Mouse (Mus musculus): ENCODE data around the gene Henmt1. TPM values are rescaled to one million over a fixed set of nuclear protein-coding genes. Genes with fewer than 3 reads are reported as not detected.
A peak's percentile ranks its signal among the peaks of the same experiment; 100 is the strongest.

The Henmt1 gene
- total and polyA plus RNA-seq, 3 experiments: 0.08 TPM; not detected in 2

DNA sequence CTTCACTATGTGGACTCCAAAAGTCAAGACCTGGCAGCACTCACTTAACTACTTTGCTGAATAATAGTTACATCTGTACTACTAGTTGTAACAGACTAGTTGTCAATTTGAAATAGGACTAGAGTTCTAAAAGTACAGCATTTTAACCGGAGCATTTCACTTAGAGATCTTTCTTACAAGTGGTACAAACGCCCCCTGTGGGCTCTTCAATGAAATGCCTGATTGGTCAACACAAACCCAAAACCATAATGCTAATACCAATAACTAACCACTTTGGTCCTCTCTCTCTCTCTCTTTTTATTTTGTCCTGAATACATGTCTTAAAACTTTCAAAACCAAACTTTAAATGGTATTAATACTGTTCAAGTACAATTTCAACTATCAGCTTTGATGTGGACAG is 37.6 kb upstream of the Henmt1 start:
- TF ChIP-seq CTCF (IDR thresholded peaks at IDR 0.05 in 2 of 3, conservative IDR thresholded peaks at IDR 0.05 in 1 of 3; ENCODE audit: control insufficient read depth in 1 of 3, insufficient read depth in 1 of 3, low read depth in 2 of 3, low read length in 3 of 3, poor library complexity in 1 of 3, severe bottlenecking in 1 of 3) (peak in 2 of 3 experiments; percentile 14 to 36; a peak in 4 of 6 replicates), GABPA (IDR thresholded peaks at IDR 0.05; ENCODE audit: low read depth, low read length) (no peak), SIN3A (IDR thresholded peaks at IDR 0.05; ENCODE audit: low read length) (no peak), MAFK (IDR thresholded peaks at IDR 0.05; ENCODE audit: borderline replicate concordance, low read depth, low read length) (no peak), RAD21 (IDR thresholded peaks at IDR 0.05; ENCODE audit: low read depth, low read length) (peak; percentile 16), UBTF (IDR thresholded peaks at IDR 0.05; ENCODE audit: borderline replicate concordance, insufficient read depth, low read depth, low read length) (no peak), ZMIZ1 (IDR thresholded peaks at IDR 0.05; ENCODE audit: low read depth, low read length) (no peak), ZC3H11A (IDR thresholded peaks at IDR 0.05; ENCODE audit: low read depth, low read length) (no peak), NRF1 (IDR thresholded peaks at IDR 0.05; ENCODE audit: insufficient read depth, low read depth, low read length, poor library complexity, severe bottlenecking) (no peak), TBP (IDR thresholded peaks at IDR 0.05; ENCODE audit: low read depth, low read length) (no peak), POLR2AphosphoS2 (IDR thresholded peaks at IDR 0.05; ENCODE audit: low read length) (no peak)
- Histone ChIP-seq H3K79me2 (ENCODE audit: control insufficient read depth, insufficient read depth, low read length, poor library complexity) (peaks cover 1% of the 10 kb centered on the region; the same call in 1 of the 2 replicates), H3K9ac (ENCODE audit: control insufficient read depth, low read depth, low read length, poor library complexity, severe bottlenecking) (no peak overlapping the region), H3K9me3 (replicated peaks; ENCODE audit: insufficient read depth, low read length) (no peaks in the 10 kb centered on the region), H3K27ac (ENCODE audit: control insufficient read depth, low read depth, low read length) (no peak overlapping the region), H3K36me3 (ENCODE audit: control insufficient read depth in 1 of 2, insufficient read depth in 2 of 2, low read length in 2 of 2) (peaks cover 6 to 27% of the 10 kb centered on the region in 2 experiments), H3K4me3 (ENCODE audit: control insufficient read depth in 1 of 2, insufficient read depth in 1 of 2, low read depth in 2 of 2, low read length in 2 of 2) (no peak overlapping the region), H3K4me1 (ENCODE audit: control insufficient read depth in 1 of 2, insufficient read depth in 2 of 2, low read length in 2 of 2) (no peaks in the 10 kb centered on the region), H3K27me3 (ENCODE audit: control insufficient read depth in 1 of 2, insufficient read depth in 2 of 2, low read length in 2 of 2) (no peaks in the 10 kb centered on the region)
- no peak for DNase-seq (ENCODE audit: low read depth, low spot score)

DNA sequence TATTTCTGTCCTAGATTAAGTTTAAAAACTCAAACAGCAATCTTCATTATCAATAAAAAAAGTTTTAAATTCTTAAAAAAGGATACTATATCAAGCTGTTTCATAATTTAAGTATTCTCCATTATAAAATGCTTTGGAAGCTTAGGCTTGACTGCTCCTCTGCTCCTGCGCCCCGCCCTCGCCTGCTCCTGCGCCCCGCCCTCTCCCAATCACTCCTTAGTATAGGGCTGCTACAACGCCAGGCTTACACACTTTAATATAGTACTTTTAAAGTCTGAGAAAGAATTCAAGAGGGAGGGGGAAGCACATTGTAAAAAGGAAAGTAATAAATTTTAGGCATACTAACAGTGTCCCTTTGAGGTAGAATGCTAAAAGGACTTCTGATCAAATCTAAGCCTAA is 36.7 kb upstream of the Henmt1 start:
- Histone ChIP-seq H3K4me1 (ENCODE audit: control insufficient read depth in 1 of 2, insufficient read depth in 2 of 2, low read length in 2 of 2) (no peaks in the 10 kb centered on the region), H3K79me2 (ENCODE audit: control insufficient read depth, insufficient read depth, low read length, poor library complexity) (peaks cover 3% of the 10 kb centered on the region), H3K9ac (ENCODE audit: control insufficient read depth, low read depth, low read length, poor library complexity, severe bottlenecking) (no peak overlapping the region), H3K27ac (ENCODE audit: control insufficient read depth, low read depth, low read length) (no peak overlapping the region), H3K36me3 (ENCODE audit: control insufficient read depth in 1 of 2, insufficient read depth in 2 of 2, low read length in 2 of 2) (peaks cover 13 to 36% of the 10 kb centered on the region in 2 experiments), H3K27me3 (ENCODE audit: control insufficient read depth in 1 of 2, insufficient read depth in 2 of 2, low read length in 2 of 2) (no peaks in the 10 kb centered on the region), H3K4me3 (ENCODE audit: control insufficient read depth in 1 of 2, insufficient read depth in 1 of 2, low read depth in 2 of 2, low read length in 2 of 2) (no peak overlapping the region), H3K9me3 (replicated peaks; ENCODE audit: insufficient read depth, low read length) (no peaks in the 10 kb centered on the region)
- TF ChIP-seq MXI1 (IDR thresholded peaks at IDR 0.05; ENCODE audit: low read depth, low read length) (no peak), USF2 (IDR thresholded peaks at IDR 0.05; ENCODE audit: borderline replicate concordance in 1 of 2, insufficient read depth in 1 of 2, low read depth in 1 of 2, low read length in 2 of 2) (no peak), ELF1 (IDR thresholded peaks at IDR 0.05; ENCODE audit: low read depth, low read length) (no peak), SMC3 (IDR thresholded peaks at IDR 0.05; ENCODE audit: low read depth, low read length) (no peak), SIN3A (IDR thresholded peaks at IDR 0.05; ENCODE audit: low read length) (no peak), EP300 (IDR thresholded peaks at IDR 0.05; ENCODE audit: low read depth in 1 of 2, low read length in 2 of 2) (no peak), RCOR1 (IDR thresholded peaks at IDR 0.05; ENCODE audit: low read depth, low read length) (no peak), MYC (IDR thresholded peaks at IDR 0.05; ENCODE audit: low read depth, low read length) (no peak), CHD1 (IDR thresholded peaks at IDR 0.05; ENCODE audit: low read depth, low read length) (no peak), USF1 (IDR thresholded peaks at IDR 0.05; ENCODE audit: low read depth, low read length) (no peak), MAZ (IDR thresholded peaks at IDR 0.05; ENCODE audit: low read depth, low read length) (no peak), TBP (IDR thresholded peaks at IDR 0.05; ENCODE audit: low read depth, low read length) (no peak), E2F4 (IDR thresholded peaks at IDR 0.05; ENCODE audit: borderline replicate concordance, low read depth, low read length) (no peak), BHLHE40 (IDR thresholded peaks at IDR 0.05; ENCODE audit: borderline replicate concordance, low read depth, low read length) (no peak), RAD21 (IDR thresholded peaks at IDR 0.05; ENCODE audit: low read depth, low read length) (no peak), ZMIZ1 (IDR thresholded peaks at IDR 0.05; ENCODE audit: low read depth, low read length) (no peak), UBTF (IDR thresholded peaks at IDR 0.05; ENCODE audit: borderline replicate concordance, insufficient read depth, low read depth, low read length) (no peak), ETS1 (IDR thresholded peaks at IDR 0.05; ENCODE audit: low read depth, low read length) (no peak), JUND (IDR thresholded peaks at IDR 0.05; ENCODE audit: low read depth, low read length) (no peak), NELFE (IDR thresholded peaks at IDR 0.05; ENCODE audit: low read depth, low read length) (no peak)
- no peak for DNase-seq (ENCODE audit: low read depth, low spot score)
